Mouse (Mus musculus) CH12.LX (cell line): ENCODE results near the gene Hils1.

Experiments used
- CTCF ChIP-seq, 2 experiments: IDR thresholded peaks in 1 of 2; conservative IDR thresholded peaks in 1 of 2; 2 replicates each; pipeline ENCODE4 v1.5.1; 2011 to 2012; ENCODE audit warnings: low read depth in 2 of 2, low read length in 2 of 2, improper control_type of control experiment in 1 of 2, inconsistent platforms in 1 of 2, mild to moderate bottlenecking in 1 of 2, moderate library complexity in 1 of 2
- EP300 ChIP-seq: IDR thresholded peaks from 2 replicates; pipeline ENCODE4 v1.6.1; 2011; ENCODE audit warnings: low read length, improper control_type of control experiment
- GABPA ChIP-seq: IDR thresholded peaks from 2 replicates; pipeline ENCODE4 v1.6.1; 2012; ENCODE audit warnings: low read depth, low read length, improper control_type of control experiment, inconsistent platforms; ENCODE audit not compliant: insufficient replicate concordance
- KAT2A ChIP-seq: IDR thresholded peaks from 2 replicates; pipeline ENCODE4 v1.6.1; 2012; ENCODE audit warnings: low read length, improper control_type of control experiment, inconsistent platforms; ENCODE audit not compliant: insufficient replicate concordance
- POLR2A ChIP-seq: IDR thresholded peaks from 2 replicates; pipeline ENCODE4 v1.6.1; 2011; ENCODE audit warnings: low read depth, mild to moderate bottlenecking, improper control_type of control experiment, low read length
- POLR2AphosphoS2 ChIP-seq: IDR thresholded peaks from 2 replicates; pipeline ENCODE4 v1.6.1; 2011; ENCODE audit warnings: low read depth, low read length, improper control_type of control experiment
- USF1 ChIP-seq: IDR thresholded peaks from 2 replicates; pipeline ENCODE4 v1.6.1; 2014; ENCODE audit warnings: low read depth, mild to moderate bottlenecking, inconsistent platforms, low read length, improper control_type of control experiment

- no peak for TF ChIP-seq EP300
- TF ChIP-seq POLR2A = no peak
- no peak for TF ChIP-seq GABPA
- no peak for TF ChIP-seq USF1
- no peak for TF ChIP-seq CTCF (conservative IDR thresholded peaks at IDR 0.05 in 1 of 2, IDR thresholded peaks at IDR 0.05 in 1 of 2; ENCODE audit: low read depth in 2 of 2, low read length in 2 of 2)
- TF ChIP-seq POLR2AphosphoS2 = no peak
- TF ChIP-seq KAT2A = no peak
Observed at GRCm38 (mm10) chr11:94994208-94994814, 26.9 kb downstream of the Hils1 start.
